Mouse (Mus musculus) lung, postnatal 0 days (tissue): ENCODE measurements around the gene Olfr669. TPM values are rescaled to one million over a fixed set of nuclear protein-coding genes. Genes with fewer than 3 reads are reported as not detected.

Experiments
- ATAC-seq: fragments of 200-750 bp; cut with Nextera tagmentation; 2 replicates; pipeline ENCODE4 v1.8.0; 2017; ENCODE audit warnings: moderate library complexity
- DNase-seq: peaks from one replicate; pipeline ENCODE4 v3.0.0-alpha.2; 2016; ENCODE audit warnings: low spot score
- H3K27ac ChIP-seq: fragments of 300-500 bp; sonication (generic); 2 replicates; pipeline ENCODE4 v1.5.1; 2014; ENCODE audit warnings: antibody characterized with exemption, mild to moderate bottlenecking, low read length, mixed read lengths
- H3K27me3 ChIP-seq: fragments of 300-500 bp; sonication (generic); replicated peaks from 2 replicates; pipeline ENCODE4 v1.6.1; 2014; ENCODE audit warnings: low read length, mixed read lengths; ENCODE audit not compliant: insufficient read depth
- H3K36me3 ChIP-seq: fragments of 300-500 bp; sonication (generic); 2 replicates; pipeline ENCODE4 v1.6.1; 2014; ENCODE audit warnings: low read length, mixed read lengths; ENCODE audit not compliant: insufficient read depth
- H3K4me1 ChIP-seq: fragments of 300-500 bp; sonication (generic); 2 replicates; pipeline ENCODE4 v1.6.1; 2014; ENCODE audit warnings: antibody characterized with exemption, low read depth, low read length, mixed read lengths; ENCODE audit not compliant: insufficient read depth
- H3K4me2 ChIP-seq: fragments of 300-500 bp; sonication (generic); replicated peaks from 2 replicates; pipeline ENCODE4 v1.6.1; 2014; ENCODE audit warnings: low read depth, mild to moderate bottlenecking, low read length, moderate library complexity, mixed read lengths
- H3K4me3 ChIP-seq: fragments of 300-500 bp; sonication (generic); 2 replicates; pipeline ENCODE4 v1.5.1; 2014; ENCODE audit warnings: low read depth, low read length
- H3K9ac ChIP-seq: fragments of 300-500 bp; sonication (generic); replicated peaks from 2 replicates; pipeline ENCODE4 v1.6.1; 2014; ENCODE audit warnings: low read depth, mild to moderate bottlenecking
- H3K9me3 ChIP-seq: fragments of 300-500 bp; sonication (generic); 2 replicates; pipeline ENCODE4 v1.6.1; 2016; ENCODE audit warnings: low read length, mixed read lengths
- CTCF ChIP-seq: IDR thresholded peaks from 2 replicates; pipeline ENCODE4 v1.5.1; 2016; ENCODE audit warnings: antibody characterized with exemption, mild to moderate bottlenecking
- EP300 ChIP-seq: IDR thresholded peaks from 2 replicates; pipeline ENCODE4 v1.6.1; 2016; ENCODE audit warnings: antibody characterized with exemption, mild to moderate bottlenecking, control low read depth
- WGBS: fragments of 180-500 bp; shearing (Covaris S2); extraction: QIAGEN DNeasy Blood & Tissue Kit; methylation state at CpG from one replicate; pipeline ENCODE4 v1.1.7; 2014; 5-methylcytosine and 5-hydroxymethylcytosine counted together
- polyA plus RNA-seq: library from polyadenylated mRNA; unstranded; fragments of >200 nt; fragmentation: Nextera tagmentation; extraction: Ambion mirVana; gene quantifications from 2 replicates; pipeline ENCODE4 v1.2.1, GENCODE M21; 2015

Olfr669 gene
- polyA plus RNA-seq, 1 experiment from 2014 or later = not detected

DNA sequence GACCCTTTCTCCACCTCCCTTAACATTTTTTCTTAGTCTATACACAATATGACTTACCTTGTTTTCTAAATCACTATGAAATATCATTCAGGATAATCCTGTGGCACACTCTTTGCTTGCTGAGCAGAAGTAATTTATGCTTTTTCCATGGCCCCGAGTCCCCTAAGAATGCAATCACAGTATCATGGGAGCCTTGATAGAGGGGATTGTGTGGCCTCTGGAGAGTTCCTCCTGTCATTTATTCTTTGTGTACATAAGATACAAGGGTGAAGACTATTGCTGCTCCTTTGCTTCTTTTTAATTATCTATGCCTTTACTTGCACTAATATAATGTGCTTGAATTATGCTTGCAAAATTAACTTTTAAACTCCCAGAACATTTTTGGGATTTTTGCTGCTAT is 45.0 kb downstream of the Olfr669 start, which contains the start of gene Olfr671:
Gene Olfr671, minus strand, starts transcription at position 101 of the 400 bp plus-strand sequence.
- Histone ChIP-seq H3K9ac (no peak within 1 kb of the TSS), H3K27me3 (no peaks in the 10 kb centered on the region), H3K4me2 (no peak within 1 kb of the TSS), H3K4me3 (no peak within 1 kb of the TSS), H3K36me3 (no peaks in the 10 kb centered on the region), H3K27ac (no peak within 1 kb of the TSS), H3K4me1 (no peaks in the 10 kb centered on the region), H3K9me3 (no peaks in the 10 kb centered on the region)
- TF ChIP-seq EP300 (no peak), CTCF (no peak)
- 75% methylated on average over 1 of the region's 1 CpGs for WGBS
- DNase-seq = no peak
- ATAC-seq = no peak

Other genes with a start within 250 kb of the Olfr669 start
- gene Olfr661, start 247.7 kb upstream of the Olfr669 start, polyA plus RNA-seq = not detected in 2 replicates
- not detected in 2 replicates for gene Usp17le, start 156.8 kb upstream of the Olfr669 start, polyA plus RNA-seq
- not detected in 2 replicates for gene Usp17lb, start 91.6 kb upstream of the Olfr669 start, polyA plus RNA-seq
- gene Usp17la, start 77.2 kb upstream of the Olfr669 start, polyA plus RNA-seq = not detected in 2 replicates
- gene Olfr665, start 56.2 kb upstream of the Olfr669 start, polyA plus RNA-seq = not detected in 2 replicates
- gene Olfr666, start 38.3 kb upstream of the Olfr669 start, polyA plus RNA-seq = not detected in 2 replicates
- gene Olfr667, start 12.8 kb upstream of the Olfr669 start, polyA plus RNA-seq = not detected in 2 replicates
- not detected in 2 replicates for gene Olfr668, start 6.2 kb upstream of the Olfr669 start, polyA plus RNA-seq
- gene Olfr670, start 28.4 kb downstream of the Olfr669 start, polyA plus RNA-seq = not detected in 2 replicates
- not detected in 2 replicates for gene Olfr671, start 44.9 kb downstream of the Olfr669 start, polyA plus RNA-seq
- gene Olfr672, start 67.8 kb downstream of the Olfr669 start, polyA plus RNA-seq = not detected in 2 replicates
- not detected in 2 replicates for gene Olfr675, start 94.2 kb downstream of the Olfr669 start, polyA plus RNA-seq
- not detected in 2 replicates for gene Olfr676, start 98.5 kb downstream of the Olfr669 start, polyA plus RNA-seq
- not detected in 2 replicates for gene Olfr677, start 117.1 kb downstream of the Olfr669 start, polyA plus RNA-seq
- gene Olfr678, start 130.2 kb downstream of the Olfr669 start, polyA plus RNA-seq = not detected in 2 replicates
- gene Olfr679, start 147.0 kb downstream of the Olfr669 start, polyA plus RNA-seq = not detected in 2 replicates
- gene Olfr680-ps1, start 158.6 kb downstream of the Olfr669 start, polyA plus RNA-seq = not detected in 2 replicates
- gene Olfr681, start 182.6 kb downstream of the Olfr669 start, polyA plus RNA-seq = not detected in 2 replicates
- gene Olfr683, start 212.8 kb downstream of the Olfr669 start, polyA plus RNA-seq = not detected in 2 replicates
- not detected in 2 replicates for gene Olfr684, start 229.4 kb downstream of the Olfr669 start, polyA plus RNA-seq